Mouse (Mus musculus) erythroblast, embryonic 14.5 days (primary cell): ENCODE results near the gene Rps6ka3. TPM values are rescaled to one million over a fixed set of nuclear protein-coding genes. Genes with fewer than 3 reads are reported as not detected.

Experiments
- H3K27me3 ChIP-seq: 2 replicates; pipeline ENCODE4 v1.6.1; 2012; ENCODE audit warnings: inconsistent platforms; ENCODE audit not compliant: control insufficient read depth
- H3K36me3 ChIP-seq: 2 replicates; pipeline ENCODE4 v1.6.1; 2012; ENCODE audit warnings: mild to moderate bottlenecking, inconsistent platforms; ENCODE audit not compliant: control insufficient read depth
- H3K4me1 ChIP-seq: 2 replicates; pipeline ENCODE4 v1.6.1; 2012; ENCODE audit warnings: inconsistent platforms; ENCODE audit not compliant: control insufficient read depth
- H3K4me3 ChIP-seq: replicated peaks from 2 replicates; pipeline ENCODE3; 2012; ENCODE audit warnings: moderate library complexity, mild to moderate bottlenecking, inconsistent platforms
- H3K9me3 ChIP-seq: 2 replicates; pipeline ENCODE4 v1.6.1; 2012; ENCODE audit warnings: low read length, inconsistent platforms, mixed read lengths; ENCODE audit not compliant: control insufficient read depth
- GATA1 ChIP-seq: IDR thresholded peaks from 2 replicates; pipeline ENCODE4 v1.6.1; 2012; ENCODE audit warnings: low read length, inconsistent platforms, mixed read lengths
- TAL1 ChIP-seq: IDR thresholded peaks from 3 replicates; pipeline ENCODE4 v1.6.1; 2012; ENCODE audit warnings: low read length, inconsistent platforms, mixed read lengths
- polyA plus RNA-seq: library from polyadenylated mRNA; stranded (reverse); fragments of >175 nt; gene quantifications from 2 replicates; pipeline ENCODE4 v1.2.3, GENCODE M21; 2012

The Rps6ka3 gene
- polyA plus RNA-seq, result 0.13 TPM in 2 replicates

GRCm38 (mm10) chrX:159210007-159210406 lies at the start of gene Rps6ka3:
Gene Rps6ka3 (plus strand): TSS chrX:159210307.
- TF ChIP-seq TAL1 (no peak), GATA1 (no peak)
- Histone ChIP-seq H3K36me3 (no peaks in the 10 kb centered on the region), H3K4me3 (no peak within 1 kb of the TSS)

DNA sequence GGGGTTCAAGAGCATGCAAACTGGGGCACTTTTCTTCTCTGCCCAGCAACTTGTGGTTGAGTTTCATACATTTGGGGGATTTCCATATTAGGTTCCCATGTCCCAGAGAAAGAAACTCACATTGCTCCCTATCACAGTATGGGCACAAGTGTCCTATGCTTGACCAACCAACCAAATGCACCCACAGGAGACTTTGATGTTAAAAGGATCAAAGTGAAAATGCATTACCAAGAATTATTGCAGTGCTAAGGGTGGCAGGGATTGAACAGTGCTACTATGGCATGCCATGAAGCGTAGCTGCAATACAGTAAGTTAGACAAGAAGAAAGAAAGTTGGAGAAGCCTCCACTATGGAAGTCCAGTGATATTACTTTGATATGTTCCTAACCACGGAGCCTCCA lies 40.9 kb upstream of the Rps6ka3 start:
- H3K36me3 ChIP-seq, result no peaks in the 10 kb centered on the region
- H3K4me3 ChIP-seq, result no peak overlapping the region
- no peaks in the 10 kb centered on the region for H3K4me1 ChIP-seq
- H3K9me3 ChIP-seq, result no peaks in the 10 kb centered on the region
- no peak for TF ChIP-seq GATA1
- no peak for TF ChIP-seq TAL1
- H3K27me3 ChIP-seq, result no peaks in the 10 kb centered on the region

More at GRCm38 (mm10) chrX:159210007-159210406, at the start of gene Rps6ka3:
- H3K4me1 ChIP-seq, result no peaks in the 10 kb centered on the region
- H3K27me3 ChIP-seq, result no peaks in the 10 kb centered on the region
- no peaks in the 10 kb centered on the region for H3K9me3 ChIP-seq

DNA sequence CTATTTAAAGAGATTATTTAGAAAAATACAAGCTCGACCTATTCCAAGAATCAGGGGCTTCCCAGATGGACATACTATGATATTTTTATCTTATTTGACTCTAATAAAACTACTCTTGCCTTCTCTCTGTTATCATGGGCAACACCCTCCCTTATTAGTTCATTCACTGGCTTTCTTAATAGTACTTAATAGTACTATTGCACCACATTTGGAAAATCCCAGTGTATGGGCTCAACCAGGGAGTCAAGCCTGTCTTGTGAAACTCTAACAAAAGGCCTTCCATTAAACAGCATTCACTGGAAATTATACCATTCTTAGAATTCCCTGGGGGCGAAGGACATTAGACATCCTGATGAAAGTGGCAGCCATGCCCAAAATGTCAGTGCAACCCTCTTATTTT lies 38.5 kb upstream of the Rps6ka3 start:
- Histone ChIP-seq H3K36me3 (no peaks in the 10 kb centered on the region), H3K4me3 (no peak overlapping the region), H3K4me1 (no peaks in the 10 kb centered on the region), H3K27me3 (no peaks in the 10 kb centered on the region), H3K9me3 (no peaks in the 10 kb centered on the region)
- TF ChIP-seq GATA1, result no peak
- TF ChIP-seq TAL1, result no peak

GRCm38 (mm10) chrX:159191581-159191980 lies 18.5 kb upstream of the Rps6ka3 start:
- no peak for TF ChIP-seq GATA1
- no peak for TF ChIP-seq TAL1
- no peaks in the 10 kb centered on the region for H3K4me1 ChIP-seq
- no peaks in the 10 kb centered on the region for H3K36me3 ChIP-seq
- no peaks in the 10 kb centered on the region for H3K9me3 ChIP-seq
- no peaks in the 10 kb centered on the region for H3K27me3 ChIP-seq
- H3K4me3 ChIP-seq, result no peak overlapping the region

- Histone ChIP-seq H3K9me3 (no peaks in the 10 kb centered on the region), H3K4me1 (no peaks in the 10 kb centered on the region), H3K36me3 (no peaks in the 10 kb centered on the region), H3K4me3 (no peak overlapping the region), H3K27me3 (no peaks in the 10 kb centered on the region)
- TF ChIP-seq GATA1 (no peak), TAL1 (no peak)
Measured at GRCm38 (mm10) chrX:159199495-159199894, 10.6 kb upstream of the Rps6ka3 start.

DNA sequence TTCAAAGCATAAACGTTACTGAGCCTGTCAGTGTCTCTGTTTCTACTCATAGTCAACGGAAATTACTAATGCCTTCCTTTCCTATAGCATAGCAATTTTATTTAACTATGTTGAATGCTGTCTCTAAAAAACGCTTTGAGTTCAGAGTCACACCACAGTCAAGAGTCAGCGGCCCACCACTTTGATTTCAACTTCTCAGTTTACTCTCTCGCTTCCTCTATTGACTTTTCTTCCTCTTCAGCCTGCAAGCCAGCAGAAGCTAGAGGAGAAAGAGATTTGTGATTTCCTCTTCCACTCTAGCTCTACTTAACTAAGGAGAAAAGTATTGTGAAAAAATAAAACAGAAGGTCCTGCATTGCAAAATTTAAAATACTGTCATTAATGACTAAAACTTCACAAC lies 10.0 kb upstream of the Rps6ka3 start:
- TF ChIP-seq TAL1 (no peak), GATA1 (no peak)
- H3K4me3 ChIP-seq, result no peak overlapping the region
- H3K36me3 ChIP-seq, result no peaks in the 10 kb centered on the region
- no peaks in the 10 kb centered on the region for H3K9me3 ChIP-seq
- H3K4me1 ChIP-seq, result no peaks in the 10 kb centered on the region
- H3K27me3 ChIP-seq, result no peaks in the 10 kb centered on the region

GRCm38 (mm10) chrX:159210892-159211583 lies 931 bp downstream of the Rps6ka3 start:
- no peak for TF ChIP-seq GATA1
- TF ChIP-seq TAL1, result no peak
- Histone ChIP-seq H3K36me3 (no peaks in the 10 kb centered on the region), H3K27me3 (no peaks in the 10 kb centered on the region), H3K4me1 (no peaks in the 10 kb centered on the region), H3K4me3 (no peak overlapping the region), H3K9me3 (no peaks in the 10 kb centered on the region)

- Histone ChIP-seq H3K36me3 (no peaks in the 10 kb centered on the region), H3K4me1 (no peaks in the 10 kb centered on the region), H3K4me3 (no peak overlapping the region), H3K27me3 (no peaks in the 10 kb centered on the region), H3K9me3 (no peaks in the 10 kb centered on the region)
- no peak for TF ChIP-seq TAL1
- no peak for TF ChIP-seq GATA1
Measured at GRCm38 (mm10) chrX:159215253-159215652, 5.1 kb downstream of the Rps6ka3 start.

GRCm38 (mm10) chrX:159222474-159222873 lies 12.4 kb downstream of the Rps6ka3 start:
- Histone ChIP-seq H3K36me3 (no peaks in the 10 kb centered on the region), H3K9me3 (no peaks in the 10 kb centered on the region), H3K27me3 (no peaks in the 10 kb centered on the region), H3K4me3 (no peak overlapping the region), H3K4me1 (no peaks in the 10 kb centered on the region)
- TF ChIP-seq TAL1, result no peak
- no peak for TF ChIP-seq GATA1

DNA sequence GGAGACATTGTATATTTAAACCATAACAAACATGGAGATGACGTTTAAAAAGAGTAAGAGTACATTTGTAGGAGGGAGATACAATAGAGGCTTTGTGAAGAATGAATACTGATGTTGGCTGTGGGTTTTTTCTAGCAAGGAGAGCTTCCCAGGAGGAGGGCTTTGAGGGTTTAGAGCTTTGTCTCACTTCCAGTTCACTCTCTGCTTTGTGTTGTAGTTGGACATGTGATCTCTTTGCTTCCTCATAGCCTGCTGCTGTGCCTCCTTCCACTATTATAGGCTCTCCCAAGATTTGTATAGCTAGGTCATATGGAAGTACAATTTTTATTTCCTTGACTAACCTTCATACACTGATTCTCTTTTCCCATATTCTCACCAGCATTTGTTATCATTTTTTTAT lies 27.2 kb downstream of the Rps6ka3 start:
- no peak for TF ChIP-seq GATA1
- TF ChIP-seq TAL1, result no peak

More for the DNA sequence above, 27.2 kb downstream of the Rps6ka3 start:
- Histone ChIP-seq H3K4me1 (no peaks in the 10 kb centered on the region), H3K36me3 (no peaks in the 10 kb centered on the region), H3K9me3 (no peaks in the 10 kb centered on the region), H3K4me3 (no peak overlapping the region), H3K27me3 (no peaks in the 10 kb centered on the region)
